Mouse (Mus musculus) brain, adult 2 months (tissue): ENCODE data around the gene Ap3s2.

Experiments
- DNase-seq: peaks from one replicate; pipeline ENCODE4 v3.0.0; 2011; ENCODE audit warnings: low read depth, low spot score

The Ap3s2 gene

DNA sequence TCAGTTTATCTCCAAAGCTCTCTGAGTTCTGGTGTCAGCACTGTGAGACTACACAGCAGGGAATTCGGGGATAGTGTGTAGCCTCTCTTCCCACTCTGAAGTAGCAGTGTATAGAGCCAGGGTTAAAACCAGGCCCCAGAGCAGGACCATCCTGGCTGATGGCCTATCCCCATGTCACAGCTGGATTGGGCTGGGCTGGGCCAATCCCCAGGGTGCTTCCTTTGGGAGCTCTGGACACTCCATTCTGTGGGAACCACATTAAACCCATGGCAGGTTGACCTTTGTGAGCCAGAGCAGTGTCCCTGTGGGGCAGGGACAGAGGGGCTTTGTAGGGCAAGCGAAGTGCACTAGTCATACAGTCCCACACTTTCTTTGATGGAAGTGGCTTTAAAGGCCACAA lies 74.1 kb downstream of the Ap3s2 start:
- DNase-seq: no peak

- no peak for DNase-seq
Measured at GRCm38 (mm10) chr7:79844090-79844802, 76.2 kb downstream of the Ap3s2 start.

- DNase-seq: no peak
Measured at GRCm38 (mm10) chr7:79842163-79842562, 78.3 kb downstream of the Ap3s2 start.

GRCm38 (mm10) chr7:79837247-79837646 lies 83.2 kb downstream of the Ap3s2 start:
- DNase-seq: no peak

GRCm38 (mm10) chr7:79835196-79835595 lies 85.3 kb downstream of the Ap3s2 start:
- no peak for DNase-seq

- DNase-seq: no peak
Measured at GRCm38 (mm10) chr7:79832980-79833379, 87.5 kb downstream of the Ap3s2 start.

DNA sequence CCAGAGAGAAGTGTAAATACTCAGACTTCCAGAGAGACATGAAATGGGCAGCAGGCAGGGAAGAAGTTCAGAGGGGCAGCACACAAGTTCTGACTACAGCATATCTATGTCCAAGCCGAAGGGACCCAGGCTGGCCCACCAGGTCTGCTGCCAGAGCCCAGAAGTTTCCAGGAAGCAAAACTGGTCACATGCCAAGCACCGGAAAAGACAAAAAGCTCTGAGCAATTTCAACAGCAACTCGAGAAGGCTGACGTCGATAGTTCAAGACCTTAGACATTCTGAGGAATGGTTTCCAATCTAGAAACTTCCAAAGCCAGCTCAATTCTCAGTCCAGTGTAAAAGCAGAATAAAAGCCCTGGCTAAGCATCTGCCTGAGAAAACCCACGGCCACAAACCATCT lies 88.9 kb downstream of the Ap3s2 start:
- no peak for DNase-seq

- no peak for DNase-seq
Measured at GRCm38 (mm10) chr7:79831145-79831544, 89.3 kb downstream of the Ap3s2 start.

- DNase-seq: no peak
Measured at GRCm38 (mm10) chr7:79828341-79828740, 92.1 kb downstream of the Ap3s2 start.
